Mouse (Mus musculus) limb, embryonic 14.5 days (tissue): ENCODE results near the gene Pparg. TPM values are rescaled to one million over a fixed set of nuclear protein-coding genes. Genes with fewer than 3 reads are reported as not detected.

ENCODE experiments used
- ATAC-seq: fragments of 200-750 bp; cut with Nextera tagmentation; 2 replicates; pipeline ENCODE4 v1.8.0; 2017; ENCODE audit warnings: low read depth, moderate number of reproducible peaks, moderate TSS enrichment; ENCODE audit not compliant: low FRiP score
- DNase-seq: peaks from one replicate; pipeline ENCODE4 v3.0.0-alpha.2; 2015; ENCODE audit warnings: low spot score
- H3K27ac ChIP-seq: fragments of 300-500 bp; sonication (generic); replicated peaks from 2 replicates; pipeline ENCODE4 v1.5.1; 2014; ENCODE audit warnings: low read depth, mild to moderate bottlenecking, low read length, moderate library complexity, mixed read lengths
- H3K27me3 ChIP-seq: fragments of 300-500 bp; sonication (generic); 2 replicates; pipeline ENCODE4 v1.6.1; 2014; ENCODE audit warnings: low read length, mixed read lengths; ENCODE audit not compliant: control insufficient read depth, insufficient read depth
- H3K36me3 ChIP-seq: fragments of 300-500 bp; sonication (generic); 2 replicates; pipeline ENCODE4 v1.6.1; 2014; ENCODE audit warnings: mild to moderate bottlenecking, low read length, moderate library complexity, mixed read lengths; ENCODE audit not compliant: control insufficient read depth, insufficient read depth
- H3K4me1 ChIP-seq: fragments of 300-500 bp; sonication (generic); 2 replicates; pipeline ENCODE4 v1.6.1; 2014; ENCODE audit warnings: antibody characterized with exemption, low read length, mixed read lengths; ENCODE audit not compliant: control insufficient read depth, insufficient read depth
- H3K4me2 ChIP-seq: fragments of 300-500 bp; sonication (generic); replicated peaks from 2 replicates; pipeline ENCODE4 v1.6.1; 2014; ENCODE audit warnings: low read depth, mild to moderate bottlenecking, low read length, moderate library complexity; ENCODE audit not compliant: severe bottlenecking
- H3K4me3 ChIP-seq: fragments of 300-500 bp; sonication (generic); replicated peaks from 2 replicates; pipeline ENCODE4 v1.5.1; 2014; ENCODE audit warnings: low read length
- H3K9ac ChIP-seq: fragments of 300-500 bp; sonication (generic); 2 replicates; pipeline ENCODE4 v1.6.1; 2014; ENCODE audit warnings: mild to moderate bottlenecking, low read depth, low read length, moderate library complexity; ENCODE audit not compliant: severe bottlenecking
- H3K9me3 ChIP-seq: fragments of 300-500 bp; sonication (generic); 2 replicates; pipeline ENCODE4 v1.6.1; 2016; ENCODE audit warnings: low read length; ENCODE audit not compliant: control insufficient read depth
- POLR2A ChIP-seq: fragments of 200-500 bp; IDR thresholded peaks from 2 replicates; pipeline ENCODE4 v1.8.0; 2012; ENCODE audit warnings: inconsistent platforms, mild to moderate bottlenecking, moderate library complexity, borderline replicate concordance; ENCODE audit not compliant: insufficient read depth, insufficient read length; ENCODE audit errors: extremely low read depth
- WGBS: fragments of 180-500 bp; shearing (Covaris S2); extraction: QIAGEN DNeasy Blood & Tissue Kit; methylation state at CpG from one replicate; pipeline ENCODE4 v1.1.7; 2014; 5-methylcytosine and 5-hydroxymethylcytosine counted together
- polyA plus RNA-seq, 2 experiments: library from polyadenylated mRNA; depleted of rRNA in 1 of 2; stranded (reverse) in 1 of 2; unstranded in 1 of 2; fragments of >200 nt; fragmentation: Nextera tagmentation in 1 of 2; extraction: Ambion mirVana in 1 of 2; gene quantifications; 2 replicates each; pipeline versions ENCODE4 v1.2.1 to v1.2.3; 2012 to 2014

The Pparg gene
- polyA plus RNA-seq, 2 experiments: 2.1 to 2.3 TPM

GRCm38 (mm10) chr6:115518352-115518751 lies 157.6 kb downstream of the Pparg start:
- no peak overlapping the region for H3K4me3 ChIP-seq
- no peak for TF ChIP-seq POLR2A
- no peak overlapping the region for H3K9ac ChIP-seq
- ATAC-seq: no peak
- no peak overlapping the region for H3K4me2 ChIP-seq
- WGBS: 83% methylated on average over 2 of the region's 2 CpGs
- no peak overlapping the region for H3K27ac ChIP-seq
- H3K36me3 ChIP-seq: no peaks in the 10 kb centered on the region
- DNase-seq: no peak
- H3K27me3 ChIP-seq: no peaks in the 10 kb centered on the region
- H3K4me1 ChIP-seq: no peaks in the 10 kb centered on the region
- H3K9me3 ChIP-seq: no peaks in the 10 kb centered on the region

GRCm38 (mm10) chr6:115519275-115519699 lies 158.5 kb downstream of the Pparg start:
- Histone ChIP-seq H3K36me3 (no peaks in the 10 kb centered on the region), H3K4me1 (no peaks in the 10 kb centered on the region), H3K4me2 (no peak overlapping the region), H3K27me3 (no peaks in the 10 kb centered on the region), H3K4me3 (no peak overlapping the region), H3K27ac (no peak overlapping the region), H3K9me3 (no peaks in the 10 kb centered on the region), H3K9ac (no peak overlapping the region)
- WGBS: 49% methylated on average over 8 of the region's 12 CpGs
- TF ChIP-seq POLR2A: no peak
- DNase-seq (no peak), ATAC-seq (no peak)

DNA sequence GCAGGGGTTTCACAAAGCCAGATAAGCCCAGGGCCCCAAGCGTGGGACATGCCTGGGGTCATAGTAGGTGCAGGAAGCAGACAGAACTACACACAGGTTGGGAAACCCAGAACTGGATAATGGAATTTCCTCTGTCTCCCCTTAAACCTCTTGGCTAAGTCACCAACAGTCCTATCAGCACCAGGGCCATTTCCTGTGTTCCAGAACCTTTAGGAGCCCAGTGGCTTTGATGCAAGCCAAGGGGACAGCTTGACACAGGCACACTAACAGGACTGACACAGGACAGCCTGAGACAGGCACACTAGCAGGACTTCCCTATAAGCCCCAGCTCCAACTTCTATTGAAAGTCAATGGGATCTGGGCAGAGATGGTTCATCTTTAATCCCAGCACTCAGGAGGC lies 161.2 kb downstream of the Pparg start:
- H3K9me3 ChIP-seq: no peaks in the 10 kb centered on the region
- no peak overlapping the region for H3K4me3 ChIP-seq
- H3K27ac ChIP-seq: no peak overlapping the region
- TF ChIP-seq POLR2A: no peak
- no peaks in the 10 kb centered on the region for H3K36me3 ChIP-seq
- no peaks in the 10 kb centered on the region for H3K4me1 ChIP-seq
- 85% methylated on average over 1 of the region's 1 CpGs for WGBS
- DNase-seq (no peak), ATAC-seq (no peak)
- H3K27me3 ChIP-seq: no peaks in the 10 kb centered on the region
- no peak overlapping the region for H3K9ac ChIP-seq
- no peak overlapping the region for H3K4me2 ChIP-seq

- 73% methylated on average over 6 of the region's 6 CpGs for WGBS
- H3K9ac ChIP-seq: no peak overlapping the region
- TF ChIP-seq POLR2A: no peak
- no peak overlapping the region for H3K4me3 ChIP-seq
- no peaks in the 10 kb centered on the region for H3K9me3 ChIP-seq
- no peak overlapping the region for H3K27ac ChIP-seq
- ATAC-seq (no peak), DNase-seq (no peak)
- no peaks in the 10 kb centered on the region for H3K4me1 ChIP-seq
- no peaks in the 10 kb centered on the region for H3K27me3 ChIP-seq
- no peak overlapping the region for H3K4me2 ChIP-seq
- no peaks in the 10 kb centered on the region for H3K36me3 ChIP-seq
These were observed 162.0 kb downstream of the Pparg start for GRCm38 (mm10) chr6:115522691-115523146.

GRCm38 (mm10) chr6:115523201-115523600 lies 162.4 kb downstream of the Pparg start:
- Histone ChIP-seq H3K27ac (no peak overlapping the region), H3K4me3 (no peak overlapping the region), H3K4me2 (no peak overlapping the region), H3K4me1 (no peaks in the 10 kb centered on the region), H3K27me3 (no peaks in the 10 kb centered on the region), H3K36me3 (no peaks in the 10 kb centered on the region), H3K9me3 (no peaks in the 10 kb centered on the region), H3K9ac (no peak overlapping the region)
- TF ChIP-seq POLR2A: no peak
- no peak for ATAC-seq
- DNase-seq: no peak
- WGBS: 68% methylated on average over 9 of the region's 9 CpGs
